Mouse (Mus musculus) hindbrain, embryonic 10.5 days (tissue): ENCODE data around the gene Phldb2. TPM values are rescaled to one million over a fixed set of nuclear protein-coding genes. Genes with fewer than 3 reads are reported as not detected.

Source experiments
- DNase-seq: peaks from one replicate; pipeline ENCODE4 v3.0.0-alpha.2; 2017; ENCODE audit warnings: low spot score
- H3K27ac ChIP-seq: fragments of 300-500 bp; sonication (generic); 2 replicates; pipeline ENCODE4 v1.5.1; 2016; ENCODE audit warnings: mild to moderate bottlenecking, moderate library complexity
- H3K27me3 ChIP-seq: fragments of 300-500 bp; sonication (generic); 2 replicates; pipeline ENCODE4 v1.6.1; 2016; ENCODE audit warnings: mild to moderate bottlenecking; ENCODE audit not compliant: poor library complexity, insufficient read depth, severe bottlenecking
- H3K36me3 ChIP-seq: fragments of 300-500 bp; sonication (generic); 2 replicates; pipeline ENCODE4 v1.6.1; 2016; ENCODE audit warnings: mild to moderate bottlenecking, moderate library complexity
- H3K4me1 ChIP-seq: fragments of 300-500 bp; sonication (generic); replicated peaks from 2 replicates; pipeline ENCODE4 v1.6.1; 2016; ENCODE audit warnings: mild to moderate bottlenecking
- H3K4me3 ChIP-seq: fragments of 300-500 bp; sonication (generic); 2 replicates; pipeline ENCODE4 v1.5.1; 2016; ENCODE audit warnings: mild to moderate bottlenecking, moderate library complexity
- H3K9me3 ChIP-seq: fragments of 300-500 bp; sonication (generic); 2 replicates; pipeline ENCODE4 v1.6.1; 2016; ENCODE audit warnings: mild to moderate bottlenecking, moderate library complexity
- WGBS: fragments of 180-500 bp; shearing (Covaris S2); methylation state at CpG from one replicate; pipeline ENCODE4 v1.1.7; 2016; 5-methylcytosine and 5-hydroxymethylcytosine counted together
- polyA plus RNA-seq: library from polyadenylated mRNA; unstranded; fragments of >200 nt; fragmentation: Nextera tagmentation; extraction: Ambion mirVana; gene quantifications from 2 replicates; pipeline ENCODE4 v1.2.1, GENCODE M21; 2016

Gene Phldb2
- polyA plus RNA-seq, 1 experiment from 2014 or later: 25.7 TPM

- Histone ChIP-seq H3K27me3 (no peaks in the 10 kb centered on the region), H3K36me3 (peaks cover 7% of the 10 kb centered on the region; the same call in 1 of the 2 replicates), H3K4me1 (no peaks in the 10 kb centered on the region), H3K27ac (no peak overlapping the region), H3K9me3 (no peaks in the 10 kb centered on the region), H3K4me3 (no peak overlapping the region)
- DNase-seq: no peak
- 96% methylated on average over 3 of the region's 3 CpGs for WGBS
Observed at GRCm38 (mm10) chr16:45817795-45818194, 135.6 kb downstream of the Phldb2 start.

DNA sequence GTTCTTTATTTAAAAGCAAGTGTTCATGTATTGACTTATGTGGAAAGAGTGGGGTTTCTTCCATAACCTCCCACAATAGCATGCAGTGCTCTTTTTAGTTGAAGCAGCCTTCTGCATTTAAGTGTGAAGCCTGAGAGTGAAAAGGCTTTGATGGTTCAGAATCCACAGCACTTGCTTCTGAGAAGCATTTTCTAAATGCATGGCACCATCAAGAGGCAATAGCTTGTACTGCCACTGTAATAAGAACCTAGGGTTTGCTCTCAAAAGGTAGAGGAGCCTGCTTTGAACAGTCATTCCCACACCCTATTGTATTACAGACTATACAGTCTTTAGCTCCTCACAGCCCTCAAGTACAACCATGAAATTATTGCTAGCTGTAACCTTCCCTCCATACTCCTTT, 136.7 kb downstream of the Phldb2 start:
- Histone ChIP-seq H3K9me3 (no peaks in the 10 kb centered on the region), H3K4me1 (no peaks in the 10 kb centered on the region), H3K4me3 (no peak overlapping the region), H3K27ac (no peak overlapping the region), H3K36me3 (peaks cover 4% of the 10 kb centered on the region; the same call in 1 of the 2 replicates), H3K27me3 (no peaks in the 10 kb centered on the region)
- DNase-seq: no peak

GRCm38 (mm10) chr16:45814611-45815010, 138.8 kb downstream of the Phldb2 start:
- H3K27me3 ChIP-seq: no peaks in the 10 kb centered on the region
- 80% methylated on average over 3 of the region's 3 CpGs for WGBS
- no peak overlapping the region for H3K4me3 ChIP-seq
- H3K9me3 ChIP-seq: no peaks in the 10 kb centered on the region
- H3K4me1 ChIP-seq: no peaks in the 10 kb centered on the region
- no peak for DNase-seq
- no peak overlapping the region for H3K27ac ChIP-seq
- peaks cover 4% of the 10 kb centered on the region; the same call in 1 of the 2 replicates for H3K36me3 ChIP-seq

DNA sequence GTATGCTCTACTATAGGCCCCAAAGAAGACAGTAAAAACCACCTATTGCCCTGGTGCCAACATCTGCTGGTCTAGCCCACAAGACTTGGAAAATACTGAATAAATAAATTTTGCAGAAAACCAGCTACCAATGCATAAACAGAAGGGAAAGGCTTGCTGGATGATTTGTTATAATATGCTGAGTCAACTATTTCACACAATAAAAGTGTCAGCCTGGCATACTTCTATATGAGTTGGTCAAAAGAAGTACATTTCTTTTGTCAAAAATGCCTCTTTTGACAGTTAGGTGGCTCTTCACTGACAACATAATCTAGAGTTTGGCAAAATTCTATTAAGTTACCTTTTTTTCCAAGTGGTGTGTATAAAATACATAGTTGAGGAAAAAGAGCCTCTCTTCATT, 141.6 kb downstream of the Phldb2 start:
- no peaks in the 10 kb centered on the region for H3K4me1 ChIP-seq
- no peak for DNase-seq
- H3K27ac ChIP-seq: no peak overlapping the region
- no peaks in the 10 kb centered on the region for H3K9me3 ChIP-seq
- H3K36me3 ChIP-seq: peaks cover 19% of the 10 kb centered on the region
- no peak overlapping the region for H3K4me3 ChIP-seq
- no peaks in the 10 kb centered on the region for H3K27me3 ChIP-seq

DNA sequence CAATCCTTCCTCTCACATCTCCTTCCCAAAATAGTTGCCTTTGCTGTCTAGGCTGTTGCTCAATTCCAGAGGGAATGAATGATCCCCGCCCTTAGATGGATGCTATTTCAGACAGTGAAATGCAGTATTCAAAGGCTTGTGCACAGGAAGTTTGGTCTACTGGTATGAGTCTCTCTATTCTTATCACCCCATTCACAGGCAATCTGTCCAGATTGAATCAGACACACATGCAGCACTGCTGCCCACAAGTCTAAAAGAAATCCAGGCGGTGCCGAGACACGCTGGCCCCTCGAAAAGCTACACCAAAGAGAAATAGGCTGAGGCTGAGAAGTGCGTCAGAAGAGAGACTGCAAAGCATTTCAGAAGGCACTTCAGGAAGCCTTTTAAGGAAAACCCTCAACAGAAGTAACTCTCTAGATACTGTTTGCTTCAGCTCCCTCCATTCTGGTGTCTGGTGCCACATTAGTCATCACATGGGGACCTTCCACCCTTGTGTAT, 142.5 kb downstream of the Phldb2 start:
- Histone ChIP-seq H3K27me3 (no peaks in the 10 kb centered on the region), H3K9me3 (no peaks in the 10 kb centered on the region), H3K4me3 (no peak overlapping the region), H3K4me1 (no peaks in the 10 kb centered on the region), H3K36me3 (peaks cover 24% of the 10 kb centered on the region), H3K27ac (no peak overlapping the region)
- DNase-seq: no peak
- 86% methylated on average over 6 of the region's 6 CpGs for WGBS

- Histone ChIP-seq H3K4me3 (no peak overlapping the region), H3K27me3 (no peaks in the 10 kb centered on the region), H3K36me3 (peaks cover 28% of the 10 kb centered on the region), H3K4me1 (no peaks in the 10 kb centered on the region), H3K27ac (no peak overlapping the region), H3K9me3 (no peaks in the 10 kb centered on the region)
- no peak for DNase-seq
- WGBS: 70% methylated on average over 2 of the region's 2 CpGs
Observed at GRCm38 (mm10) chr16:45810155-45810554, 143.2 kb downstream of the Phldb2 start.

DNA sequence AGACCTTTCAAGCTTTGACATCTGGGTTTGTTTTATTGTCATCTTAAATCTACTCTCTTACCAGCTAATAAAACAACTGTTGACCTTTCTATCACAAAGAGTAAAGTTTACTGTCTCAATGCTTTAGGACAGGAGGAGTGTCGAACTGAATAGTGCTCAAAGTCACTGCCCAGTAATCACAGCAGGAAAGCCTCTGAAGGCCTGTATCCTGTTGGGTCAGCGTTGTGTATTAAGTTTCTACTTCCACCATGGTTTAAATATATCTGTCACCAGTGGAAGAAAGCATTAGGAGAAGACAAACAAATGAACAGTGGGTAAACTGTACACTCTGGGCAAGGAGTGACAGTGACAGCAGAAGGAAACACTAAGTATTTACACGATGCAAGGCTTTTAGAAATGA, 148.7 kb downstream of the Phldb2 start:
- H3K9me3 ChIP-seq: no peaks in the 10 kb centered on the region
- H3K27me3 ChIP-seq: no peaks in the 10 kb centered on the region
- H3K36me3 ChIP-seq: peaks cover 57% of the 10 kb centered on the region
- WGBS: 66% methylated on average over 3 of the region's 3 CpGs
- H3K4me1 ChIP-seq: no peaks in the 10 kb centered on the region
- no peak overlapping the region for H3K27ac ChIP-seq
- H3K4me3 ChIP-seq: no peak overlapping the region
- no peak for DNase-seq

DNA sequence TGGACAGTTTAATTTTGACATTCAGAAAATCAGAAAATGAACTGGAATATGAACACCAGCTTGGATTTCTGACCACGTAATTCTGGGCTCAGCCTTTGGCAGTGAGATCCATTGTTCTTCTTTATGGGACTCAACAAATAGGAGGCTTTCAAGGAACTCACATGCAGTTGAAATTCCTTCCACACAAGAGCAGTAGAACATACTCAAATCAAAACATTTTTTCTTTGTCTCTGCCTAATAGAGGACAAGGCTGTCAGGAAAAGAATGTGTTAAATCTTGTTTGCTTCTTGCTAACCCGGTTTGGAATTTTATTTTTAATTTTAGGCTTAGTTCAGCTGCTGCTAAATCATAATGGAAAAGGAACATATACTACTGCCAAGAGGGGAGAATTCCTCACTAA, 153.0 kb downstream of the Phldb2 start:
- H3K27ac ChIP-seq: no peak overlapping the region
- no peaks in the 10 kb centered on the region for H3K9me3 ChIP-seq
- no peaks in the 10 kb centered on the region for H3K27me3 ChIP-seq
- no peaks in the 10 kb centered on the region; the same call in 1 of the 2 replicates for H3K4me1 ChIP-seq
- DNase-seq: no peak
- H3K4me3 ChIP-seq: no peak overlapping the region
- peaks cover 46% of the 10 kb centered on the region for H3K36me3 ChIP-seq
- WGBS: 80% methylated on average over 2 of the region's 2 CpGs

- 85% methylated on average over 4 of the region's 4 CpGs for WGBS
- no peak for DNase-seq
- Histone ChIP-seq H3K27me3 (no peaks in the 10 kb centered on the region), H3K36me3 (peaks cover 47% of the 10 kb centered on the region), H3K27ac (no peak overlapping the region), H3K9me3 (no peaks in the 10 kb centered on the region), H3K4me3 (no peak overlapping the region), H3K4me1 (no peaks in the 10 kb centered on the region; the same call in 1 of the 2 replicates)
Observed at GRCm38 (mm10) chr16:45799150-45799549, 154.2 kb downstream of the Phldb2 start.

GRCm38 (mm10) chr16:45798591-45798990, 154.8 kb downstream of the Phldb2 start:
- DNase-seq: no peak
- Histone ChIP-seq H3K9me3 (no peaks in the 10 kb centered on the region), H3K27ac (no peak overlapping the region), H3K4me1 (no peaks in the 10 kb centered on the region; the same call in 1 of the 2 replicates), H3K27me3 (no peaks in the 10 kb centered on the region), H3K36me3 (peaks cover 50% of the 10 kb centered on the region), H3K4me3 (no peak overlapping the region)
- WGBS: 87% methylated on average over 2 of the region's 2 CpGs

- H3K27me3 ChIP-seq: no peaks in the 10 kb centered on the region
- no peaks in the 10 kb centered on the region; the same call in 1 of the 2 replicates for H3K4me1 ChIP-seq
- no peaks in the 10 kb centered on the region for H3K9me3 ChIP-seq
- WGBS: 71% methylated on average over 2 of the region's 2 CpGs
- no peak for DNase-seq
- H3K36me3 ChIP-seq: peaks cover 49% of the 10 kb centered on the region
- H3K27ac ChIP-seq: no peak overlapping the region
- no peak overlapping the region for H3K4me3 ChIP-seq
Observed at GRCm38 (mm10) chr16:45796815-45797214, 156.6 kb downstream of the Phldb2 start.

- Histone ChIP-seq H3K9me3 (no peaks in the 10 kb centered on the region), H3K27me3 (no peaks in the 10 kb centered on the region), H3K4me3 (no peak overlapping the region), H3K4me1 (no peaks in the 10 kb centered on the region; the same call in 1 of the 2 replicates), H3K27ac (no peak overlapping the region), H3K36me3 (peaks cover 34% of the 10 kb centered on the region)
- 90% methylated on average over 5 of the region's 5 CpGs for WGBS
- no peak for DNase-seq
Observed at GRCm38 (mm10) chr16:45795188-45795693, 158.2 kb downstream of the Phldb2 start.

DNA sequence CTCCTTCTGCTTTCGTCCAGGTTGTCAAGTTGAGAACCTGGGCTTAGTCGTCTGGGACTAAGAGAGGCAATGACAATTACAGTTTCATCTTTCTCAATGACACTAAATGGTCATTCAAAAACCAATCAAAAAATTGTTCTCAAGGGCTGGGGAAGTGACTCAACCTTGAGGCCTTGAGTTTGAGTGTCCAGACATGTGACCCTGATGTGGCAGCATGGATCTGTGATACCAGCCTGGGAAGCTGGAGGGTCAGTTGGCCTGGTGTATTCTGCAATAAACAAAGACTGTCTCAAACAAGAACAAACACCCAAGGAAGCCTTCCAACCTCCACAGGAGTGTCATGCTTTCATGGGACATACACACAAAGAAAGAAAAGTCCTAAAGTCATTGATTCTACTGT, 160.6 kb downstream of the Phldb2 start:
- no peaks in the 10 kb centered on the region for H3K27me3 ChIP-seq
- 86% methylated on average over 2 of the region's 2 CpGs for WGBS
- no peak for DNase-seq
- no peaks in the 10 kb centered on the region; the same call in 1 of the 2 replicates for H3K4me1 ChIP-seq
- H3K9me3 ChIP-seq: no peaks in the 10 kb centered on the region
- no peak overlapping the region for H3K27ac ChIP-seq
- no peak overlapping the region for H3K4me3 ChIP-seq
- H3K36me3 ChIP-seq: peaks cover 35% of the 10 kb centered on the region

- H3K9me3 ChIP-seq: no peaks in the 10 kb centered on the region
- no peak overlapping the region for H3K27ac ChIP-seq
- no peaks in the 10 kb centered on the region for H3K27me3 ChIP-seq
- H3K4me3 ChIP-seq: no peak overlapping the region
- H3K4me1 ChIP-seq: no peaks in the 10 kb centered on the region
- H3K36me3 ChIP-seq: peaks cover 36% of the 10 kb centered on the region
- 64% methylated on average over 5 of the region's 5 CpGs for WGBS
- DNase-seq: no peak
Observed at GRCm38 (mm10) chr16:45791286-45791685, 162.1 kb downstream of the Phldb2 start.
